Mouse (Mus musculus) heart, embryonic 15.5 days (tissue): Measurements from ENCODE around the gene Sost. TPM values are rescaled to one million over a fixed set of nuclear protein-coding genes. Genes with fewer than 3 reads are reported as not detected.

Experiments used
- ATAC-seq: fragments of 200-750 bp; cut with Nextera tagmentation; replicated peaks from 2 replicates; pipeline ENCODE4 v1.8.0; 2017; ENCODE audit warnings: low read depth, moderate TSS enrichment; ENCODE audit not compliant: insufficient number of reproducible peaks, insufficient read depth, low FRiP score
- H3K27ac ChIP-seq: fragments of 300-500 bp; sonication (generic); 2 replicates; pipeline ENCODE4 v1.5.1; 2015; ENCODE audit warnings: mild to moderate bottlenecking, inconsistent platforms
- H3K27me3 ChIP-seq: fragments of 300-500 bp; sonication (generic); 2 replicates; pipeline ENCODE4 v1.6.1; 2015; ENCODE audit warnings: inconsistent platforms
- H3K36me3 ChIP-seq: fragments of 300-500 bp; sonication (generic); 2 replicates; pipeline ENCODE4 v1.6.1; 2015; ENCODE audit warnings: mild to moderate bottlenecking, inconsistent platforms
- H3K4me1 ChIP-seq: fragments of 300-500 bp; sonication (generic); replicated peaks from 2 replicates; pipeline ENCODE4 v1.6.1; 2015; ENCODE audit warnings: inconsistent platforms
- H3K4me2 ChIP-seq: fragments of 300-500 bp; sonication (generic); 2 replicates; pipeline ENCODE4 v1.6.1; 2015; ENCODE audit warnings: inconsistent platforms, mild to moderate bottlenecking, moderate library complexity
- H3K4me3 ChIP-seq: fragments of 300-500 bp; sonication (generic); 2 replicates; pipeline ENCODE4 v1.5.1; 2015; ENCODE audit warnings: mild to moderate bottlenecking, inconsistent platforms
- H3K9ac ChIP-seq: fragments of 300-500 bp; sonication (generic); 2 replicates; pipeline ENCODE4 v1.6.1; 2015; ENCODE audit warnings: mild to moderate bottlenecking, inconsistent platforms
- H3K9me3 ChIP-seq: fragments of 300-500 bp; sonication (generic); replicated peaks from 2 replicates; pipeline ENCODE4 v1.6.1; 2016; ENCODE audit warnings: inconsistent platforms
- WGBS: fragments of 180-500 bp; shearing (Covaris S2); methylation state at CpG from one replicate; pipeline ENCODE4 v1.1.7; 2015; ENCODE audit warnings: mixed read lengths; 5-methylcytosine and 5-hydroxymethylcytosine counted together
- polyA plus RNA-seq: library from polyadenylated mRNA; unstranded; fragments of >200 nt; fragmentation: Nextera tagmentation; extraction: Ambion mirVana; gene quantifications from 2 replicates; pipeline ENCODE4 v1.2.1, GENCODE M21; 2015

Sost gene
- polyA plus RNA-seq, 1 experiment from 2014 or later, result 4.4 TPM

GRCm38 (mm10) chr11:101921361-101921952 lies 45.4 kb downstream of the Sost start:
- H3K27me3 ChIP-seq, result peaks cover 30% of the 10 kb centered on the region
- no peak overlapping the region for H3K9ac ChIP-seq
- peak overlapping the region; percentile 49 for H3K27ac ChIP-seq
- no peak; the same call in 1 of the 2 replicates for ATAC-seq
- H3K4me2 ChIP-seq, result no peak overlapping the region
- H3K9me3 ChIP-seq, result no peaks in the 10 kb centered on the region
- H3K4me1 ChIP-seq, result peaks cover 18% of the 10 kb centered on the region
- H3K4me3 ChIP-seq, result no peak overlapping the region
- 60% methylated on average over 12 of the region's 12 CpGs for WGBS
- H3K36me3 ChIP-seq, result no peaks in the 10 kb centered on the region

- H3K9ac ChIP-seq, result no peak overlapping the region
- under 1% methylated on average over 6 of the region's 6 CpGs for WGBS
- ATAC-seq, result 0 out of 2 replicates have a peak, but pooled peaks have one; percentile 50
- no peak overlapping the region for H3K27ac ChIP-seq
- H3K4me3 ChIP-seq, result no peak overlapping the region
- peaks cover 36% of the 10 kb centered on the region for H3K27me3 ChIP-seq
- no peaks in the 10 kb centered on the region for H3K36me3 ChIP-seq
- H3K4me1 ChIP-seq, result peaks cover 18% of the 10 kb centered on the region
- H3K9me3 ChIP-seq, result no peaks in the 10 kb centered on the region
- H3K4me2 ChIP-seq, result no peak overlapping the region
Measured at GRCm38 (mm10) chr11:101919660-101920059, 47.2 kb downstream of the Sost start.

- no peak overlapping the region for H3K4me2 ChIP-seq
- no peak overlapping the region for H3K4me3 ChIP-seq
- H3K9me3 ChIP-seq, result no peaks in the 10 kb centered on the region
- H3K27me3 ChIP-seq, result peaks cover 36% of the 10 kb centered on the region
- peaks cover 18% of the 10 kb centered on the region for H3K4me1 ChIP-seq
- H3K27ac ChIP-seq, result no peak overlapping the region
- WGBS, result 60% methylated on average over 3 of the region's 3 CpGs
- H3K9ac ChIP-seq, result no peak overlapping the region
- ATAC-seq, result no peak
- no peaks in the 10 kb centered on the region for H3K36me3 ChIP-seq
Measured at GRCm38 (mm10) chr11:101918609-101919008, 48.2 kb downstream of the Sost start.

- no peak for ATAC-seq
- no peak overlapping the region for H3K4me2 ChIP-seq
- no peaks in the 10 kb centered on the region for H3K9me3 ChIP-seq
- no peak overlapping the region for H3K27ac ChIP-seq
- H3K4me1 ChIP-seq, result peaks cover 13% of the 10 kb centered on the region
- no peak overlapping the region for H3K9ac ChIP-seq
- H3K36me3 ChIP-seq, result no peaks in the 10 kb centered on the region
- H3K4me3 ChIP-seq, result no peak overlapping the region
- peaks cover 38% of the 10 kb centered on the region for H3K27me3 ChIP-seq
- 63% methylated on average over 3 of the region's 3 CpGs for WGBS
Measured at GRCm38 (mm10) chr11:101916772-101917171, 50.0 kb downstream of the Sost start.

GRCm38 (mm10) chr11:101913591-101913990 lies 53.2 kb downstream of the Sost start:
- H3K9me3 ChIP-seq, result no peaks in the 10 kb centered on the region
- WGBS, result 57% methylated on average over 8 of the region's 8 CpGs
- no peak overlapping the region for H3K4me3 ChIP-seq
- ATAC-seq, result no peak
- H3K27me3 ChIP-seq, result peaks cover 38% of the 10 kb centered on the region
- no peak overlapping the region for H3K4me2 ChIP-seq
- no peaks in the 10 kb centered on the region for H3K36me3 ChIP-seq
- no peak overlapping the region for H3K9ac ChIP-seq
- peaks cover 7% of the 10 kb centered on the region for H3K4me1 ChIP-seq
- H3K27ac ChIP-seq, result no peak overlapping the region

Other genes with a start within 250 kb of the Sost start
- 17.2 and 20.8 TPM in 2 replicates for gene Dhx8, start 234.1 kb downstream of the Sost start, polyA plus RNA-seq
- 3.5 and 5.8 TPM in 2 replicates for gene Etv4, start 181.6 kb downstream of the Sost start, polyA plus RNA-seq
- 15.7 and 19.8 TPM in 2 replicates for gene Meox1, start 72.6 kb downstream of the Sost start, polyA plus RNA-seq
- not detected in 2 replicates for gene Cfap97d1, start 17.3 kb upstream of the Sost start, polyA plus RNA-seq
- 50.4 and 56.7 TPM in 2 replicates for gene Dusp3, start 20.0 kb upstream of the Sost start, polyA plus RNA-seq
- gene Mpp3, start 61.4 kb upstream of the Sost start, polyA plus RNA-seq, result 2.9 and 3.6 TPM in 2 replicates
- gene Cd300lg, start 74.5 kb upstream of the Sost start, polyA plus RNA-seq, result 7.2 and 8.4 TPM in 2 replicates
- gene Mpp2, start 121.5 kb upstream of the Sost start, polyA plus RNA-seq, result 6.0 and 9.3 TPM in 2 replicates
- gene Ppy, start 134.3 kb upstream of the Sost start, polyA plus RNA-seq, result not detected in 2 replicates
- not detected in 2 replicates for gene Pyy, start 140.8 kb upstream of the Sost start, polyA plus RNA-seq
- 0.24 TPM in 1 of 2 replicates, not detected in the other for gene Nags, start 178.5 kb upstream of the Sost start, polyA plus RNA-seq
- 30.6 and 35.9 TPM in 2 replicates for gene Tmem101, start 189.4 kb upstream of the Sost start, polyA plus RNA-seq
- 74.6 and 83.4 TPM in 2 replicates for gene Lsm12, start 218.3 kb upstream of the Sost start, polyA plus RNA-seq
- 20.9 and 23.3 TPM in 2 replicates for gene G6pc3, start 222.6 kb upstream of the Sost start, polyA plus RNA-seq